Mouse (Mus musculus) layer of hippocampus, postnatal 14 days (tissue): ENCODE data around the gene Gtf3c5. TPM values are rescaled to one million over a fixed set of nuclear protein-coding genes. Genes with fewer than 3 reads are reported as not detected.
A peak's percentile ranks its signal among the peaks of the same experiment; 100 is the strongest.

Experiments used
- DNase-seq, 2 experiments: peaks; one replicate each; pipeline ENCODE4 v3.0.0; 2021 to 2022; ENCODE audit warnings: low spot score in 2 of 2, mixed read lengths in 1 of 2
- total RNA-seq, 2 experiments: library from RNA; stranded (reverse); gene quantifications; 2 replicates each; pipeline ENCODE4 v1.2.3; 2021

The Gtf3c5 gene
- total RNA-seq, 2 experiments from 2014 or later = 17.0 to 18.1 TPM

DNA sequence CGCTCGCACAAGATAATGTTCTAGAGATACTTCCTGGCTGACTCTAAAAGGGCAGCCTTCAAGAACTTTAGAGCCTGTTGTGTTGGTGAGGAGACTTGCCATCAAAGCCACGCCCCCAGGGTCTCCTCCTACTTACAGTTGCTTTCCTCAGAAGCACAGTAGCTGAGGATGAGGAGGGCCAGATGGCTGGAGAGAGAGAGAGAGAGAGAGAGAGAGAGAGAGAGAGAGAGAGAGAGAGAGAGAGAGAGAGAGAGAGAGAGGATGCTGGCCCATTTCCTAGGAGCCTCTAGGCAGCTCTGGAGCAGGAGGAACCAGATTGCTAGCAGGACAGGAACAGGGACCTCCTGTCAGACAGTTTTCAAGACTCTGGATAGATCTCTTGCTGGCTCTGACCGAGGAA lies 47.4 kb downstream of the Gtf3c5 start:
- DNase-seq = no peak

DNA sequence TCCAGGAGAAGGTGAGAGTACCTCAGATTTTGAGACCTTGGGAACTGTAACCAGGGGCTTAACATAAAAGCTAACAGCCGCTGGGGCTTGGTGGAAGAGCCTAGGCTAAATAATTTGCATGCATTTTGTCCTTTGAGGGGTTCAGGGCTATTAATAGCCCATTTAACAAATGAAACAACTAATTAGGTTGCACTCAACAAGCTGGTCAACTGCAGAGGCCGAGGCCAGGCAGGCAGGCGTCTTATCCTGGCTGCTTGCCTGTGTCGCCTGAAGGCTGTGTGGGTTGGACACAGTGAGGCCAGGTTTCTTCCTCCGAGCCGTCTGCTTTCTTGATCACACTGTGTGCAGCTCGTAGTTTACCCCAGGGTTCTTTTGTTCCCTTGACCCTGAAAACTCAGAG lies 47.9 kb downstream of the Gtf3c5 start:
- DNase-seq = peak; percentile 63 to 83

- DNase-seq = peak in 1 of 2 experiments; percentile 46
Observed at GRCm38 (mm10) chr2:28535263-28535540, 48.3 kb downstream of the Gtf3c5 start.

- DNase-seq = peak in 1 of 2 experiments; percentile 57
Observed at GRCm38 (mm10) chr2:28534436-28535262, 48.9 kb downstream of the Gtf3c5 start.

DNA sequence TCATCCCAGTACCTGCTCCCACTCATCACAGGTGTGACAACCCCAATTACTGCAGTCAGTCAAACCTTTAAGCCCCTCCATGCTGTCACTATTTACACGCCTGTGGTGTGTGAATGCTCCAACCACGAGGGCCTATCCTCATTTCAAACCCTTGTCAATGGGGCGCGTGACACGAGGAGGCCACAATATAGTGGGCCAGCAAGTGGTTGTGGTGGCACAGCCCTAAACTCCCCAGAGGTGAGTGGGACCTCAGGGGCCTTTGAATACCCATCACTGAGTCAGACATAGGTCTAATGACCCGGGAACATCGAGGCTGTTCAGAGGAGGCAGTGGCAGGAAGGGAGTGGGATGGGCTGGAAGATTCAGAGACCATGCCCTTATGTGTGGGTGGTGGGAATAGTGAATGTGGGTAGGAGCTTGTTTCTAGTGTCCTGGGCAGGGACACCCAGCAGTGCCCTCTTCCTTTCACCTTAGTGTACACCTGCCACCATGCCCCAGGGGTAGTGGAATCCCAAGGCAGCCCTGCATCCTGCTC lies 49.6 kb downstream of the Gtf3c5 start:
- DNase-seq = no peak

GRCm38 (mm10) chr2:28532938-28533771 lies 50.4 kb downstream of the Gtf3c5 start:
- peak; percentile 81 to 88 for DNase-seq

- DNase-seq = no peak
Observed at GRCm38 (mm10) chr2:28530311-28530710, 53.2 kb downstream of the Gtf3c5 start.

DNA sequence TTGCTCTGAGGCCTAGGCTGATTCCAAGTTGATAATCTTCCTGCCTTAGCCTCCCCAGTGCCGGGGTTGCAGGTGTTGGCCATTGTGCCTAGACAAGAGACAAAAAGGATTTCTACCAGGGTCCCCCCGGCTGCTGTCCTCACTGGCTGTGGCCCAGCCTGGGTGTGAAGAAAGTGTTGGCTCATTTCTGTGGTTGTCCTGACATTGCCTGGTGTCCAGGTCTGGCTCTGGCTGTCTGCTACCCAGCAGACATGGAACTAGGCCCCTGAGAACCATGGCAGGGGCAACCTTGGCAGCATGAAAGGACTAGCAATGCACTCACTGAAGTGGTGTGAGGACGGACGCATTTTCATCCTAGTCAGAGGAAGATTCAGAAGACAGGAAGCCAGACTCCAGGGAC lies 53.7 kb downstream of the Gtf3c5 start:
- no peak for DNase-seq

DNA sequence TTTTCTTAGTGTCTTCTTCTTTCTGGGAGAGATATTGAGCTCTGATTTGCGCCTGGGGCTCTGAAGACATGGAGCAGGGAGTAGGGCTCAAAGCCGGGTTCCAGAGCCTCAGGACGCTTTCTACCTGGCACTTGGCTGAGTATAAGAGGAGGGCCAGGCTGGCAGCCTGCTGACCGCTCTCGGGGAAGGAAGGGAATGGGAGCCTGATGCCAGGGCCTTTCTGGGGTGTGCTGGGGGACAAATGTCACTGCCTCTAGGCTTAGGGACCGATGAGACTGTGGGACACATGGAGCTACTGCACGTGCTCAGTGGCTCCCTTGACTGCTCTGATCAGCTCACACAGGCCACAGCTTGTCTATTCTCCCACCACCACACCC lies 55.2 kb downstream of the Gtf3c5 start:
- DNase-seq = no peak

GRCm38 (mm10) chr2:28527436-28528353 lies 55.9 kb downstream of the Gtf3c5 start:
- no peak for DNase-seq

GRCm38 (mm10) chr2:28525943-28526876 lies 57.3 kb downstream of the Gtf3c5 start:
- DNase-seq = no peak

DNA sequence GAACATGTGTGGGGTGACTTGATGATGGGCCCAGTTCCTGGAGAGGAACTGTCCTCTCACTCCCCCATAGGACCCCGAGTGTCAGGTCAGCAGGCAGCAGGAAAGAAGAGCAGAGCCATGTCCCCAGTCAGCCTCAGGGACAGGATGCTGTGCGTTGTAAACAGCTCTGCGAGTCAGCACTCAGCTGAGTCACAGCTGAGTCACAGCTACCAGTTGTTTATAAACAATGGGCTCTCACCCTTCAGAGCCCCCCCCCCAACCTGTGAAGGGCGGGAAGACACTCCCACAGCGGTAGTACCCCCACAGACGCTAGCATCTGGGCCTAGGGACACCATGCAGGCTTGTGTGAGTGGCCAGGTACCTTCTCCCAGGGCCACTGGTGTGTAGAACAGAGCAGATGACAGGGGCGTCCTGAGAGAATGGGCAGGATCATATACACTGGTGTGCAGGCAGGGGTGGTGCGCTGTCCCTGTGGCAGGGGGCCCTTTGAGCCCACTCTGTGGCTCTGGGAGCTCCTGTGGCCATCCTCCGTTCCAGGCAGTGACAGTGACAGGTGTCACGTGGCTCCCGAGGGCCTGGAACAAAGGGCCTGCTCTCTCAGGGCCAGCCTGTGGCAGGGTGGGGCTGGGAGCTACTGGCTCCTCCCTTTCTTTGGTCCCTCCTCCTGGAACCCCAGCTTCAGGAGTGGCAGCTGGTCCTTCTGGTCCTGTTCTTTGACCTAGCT lies 58.2 kb downstream of the Gtf3c5 start:
- no peak for DNase-seq

DNA sequence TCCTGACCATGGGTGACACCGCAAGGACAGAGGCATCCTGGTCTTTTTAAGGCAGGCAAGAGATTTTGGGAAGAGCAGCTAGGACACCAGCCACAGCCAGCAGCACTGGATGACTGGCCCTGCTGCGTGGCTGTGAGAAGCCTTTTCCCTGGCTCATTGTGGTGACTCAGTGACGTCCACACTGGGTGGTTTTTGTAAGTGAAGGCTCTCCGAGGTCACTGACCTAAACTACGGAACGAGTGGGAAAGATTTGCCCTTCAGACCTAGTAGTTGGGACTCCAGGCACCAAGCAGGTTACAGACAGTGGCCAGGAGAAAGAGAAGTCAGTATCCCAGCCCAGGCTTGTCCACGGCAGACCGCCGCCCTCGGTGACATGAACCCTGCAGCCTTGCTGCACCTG lies 59.1 kb downstream of the Gtf3c5 start:
- peak in 1 of 2 experiments; percentile 0 for DNase-seq

DNA sequence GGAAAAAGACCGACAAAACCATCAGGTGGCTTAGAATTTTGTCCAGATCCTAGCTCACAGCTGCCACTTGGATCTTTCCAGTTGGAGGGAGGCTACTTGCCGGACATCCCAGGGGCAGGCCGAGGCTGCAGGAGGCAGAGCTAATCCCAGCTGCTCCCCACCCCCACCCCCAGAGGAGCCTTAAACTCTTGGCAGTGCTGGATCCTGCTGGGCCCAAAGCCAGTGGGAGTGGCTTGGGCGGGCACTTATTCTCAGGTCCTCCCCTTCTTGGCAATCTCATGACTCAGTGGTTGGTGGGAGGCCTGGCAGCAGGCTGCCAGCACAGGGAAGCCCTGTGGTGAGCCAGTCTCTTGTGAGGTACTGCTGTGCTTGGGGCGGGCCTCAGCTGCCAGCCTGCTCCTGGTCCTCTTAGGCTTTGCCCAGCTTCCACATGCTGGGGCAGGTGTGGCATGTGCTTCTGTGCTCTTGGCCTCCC lies 59.9 kb downstream of the Gtf3c5 start:
- DNase-seq = peak; percentile 85 to 93

DNA sequence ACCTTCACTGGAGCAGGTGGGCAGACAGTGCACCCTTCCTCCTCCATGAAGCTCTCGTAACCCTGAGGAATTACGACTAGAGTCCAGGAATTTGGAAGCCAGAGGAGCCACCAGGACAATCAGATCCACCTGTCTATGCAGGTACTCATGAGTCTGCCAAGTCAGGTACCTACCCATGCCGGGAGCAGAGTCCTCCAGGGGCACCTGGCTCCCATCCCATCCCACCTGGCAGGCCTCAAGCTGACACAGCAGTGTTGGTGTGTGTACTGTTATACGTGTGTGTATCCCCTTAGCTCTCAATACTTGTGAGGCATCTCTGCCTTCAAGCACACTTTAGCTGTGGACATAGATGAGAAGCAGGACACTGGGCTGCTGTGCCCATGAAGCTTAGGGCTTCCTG lies 61.4 kb downstream of the Gtf3c5 start:
- peak in 1 of 2 experiments; percentile 6 for DNase-seq

- DNase-seq = peak; percentile 54 to 82
Observed at GRCm38 (mm10) chr2:28521571-28522151, 61.9 kb downstream of the Gtf3c5 start.

DNA sequence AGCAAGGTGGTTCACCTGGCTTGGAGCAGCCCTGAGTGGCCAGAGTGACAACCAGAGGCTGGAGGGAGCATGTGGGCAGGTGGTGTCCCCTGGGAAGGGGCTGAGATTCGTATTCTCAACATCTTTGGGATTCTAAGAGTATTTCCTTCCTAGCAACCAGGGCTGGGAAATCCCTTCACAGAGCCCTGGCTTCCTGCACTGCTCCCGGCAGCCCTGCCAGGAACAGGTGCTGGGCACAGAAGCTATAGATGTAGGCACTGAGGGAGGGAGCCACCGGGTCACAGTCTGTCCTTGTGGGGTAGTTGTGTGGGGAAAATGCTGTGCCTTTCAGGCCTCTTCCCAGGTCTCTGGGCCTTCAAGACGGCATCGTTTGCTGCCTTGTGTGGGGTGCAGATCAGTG lies 63.0 kb downstream of the Gtf3c5 start:
- DNase-seq = peak in 1 of 2 experiments; percentile 16

GRCm38 (mm10) chr2:28518231-28518630 lies 65.3 kb downstream of the Gtf3c5 start:
- peak; percentile 58 to 64 for DNase-seq
